Mouse (Mus musculus) thymus, postnatal 4 days (tissue): ENCODE results near the gene Krtcap3.
"Not testable (repeated sequence)": the region's sequence is repeated elsewhere in the genome, so short reads cannot be mapped to it uniquely, and the experiment has no call there.

Experiments used
- DNase-seq: peaks from one replicate; pipeline ENCODE4 v3.0.0; 2021

Krtcap3 gene

DNA sequence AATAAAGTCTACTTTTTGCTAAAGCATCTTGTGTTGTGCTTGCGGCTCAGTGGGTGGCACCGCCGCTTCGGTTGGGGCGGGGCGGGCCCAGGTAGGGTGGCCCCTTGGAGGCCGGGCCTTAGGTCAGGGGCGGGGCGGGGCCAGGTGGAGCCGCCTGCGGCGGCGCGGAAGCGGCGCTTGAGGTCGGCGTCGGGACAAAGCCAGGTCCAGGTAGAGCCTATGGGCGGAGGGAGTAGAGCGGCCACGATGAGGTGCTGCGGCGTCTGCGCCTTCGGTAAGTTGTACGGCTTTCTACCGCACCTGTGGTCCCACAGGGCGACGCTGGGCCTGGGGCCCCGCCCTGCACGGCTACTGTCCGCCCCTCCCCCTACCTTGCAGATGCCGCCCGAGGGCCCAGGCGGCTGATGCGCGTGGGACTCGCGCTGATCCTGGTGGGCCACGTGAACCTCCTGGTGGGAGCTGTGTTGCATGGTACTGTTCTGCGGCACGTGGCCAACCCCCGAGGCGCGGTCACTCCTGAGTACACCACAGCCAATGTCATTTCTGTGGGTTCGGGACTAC lies at the start of gene Krtcap3:
Gene Krtcap3 (plus strand): TSS at position 151 of the 561 bp plus-strand sequence.
- DNase-seq: peak; percentile 54

DNA sequence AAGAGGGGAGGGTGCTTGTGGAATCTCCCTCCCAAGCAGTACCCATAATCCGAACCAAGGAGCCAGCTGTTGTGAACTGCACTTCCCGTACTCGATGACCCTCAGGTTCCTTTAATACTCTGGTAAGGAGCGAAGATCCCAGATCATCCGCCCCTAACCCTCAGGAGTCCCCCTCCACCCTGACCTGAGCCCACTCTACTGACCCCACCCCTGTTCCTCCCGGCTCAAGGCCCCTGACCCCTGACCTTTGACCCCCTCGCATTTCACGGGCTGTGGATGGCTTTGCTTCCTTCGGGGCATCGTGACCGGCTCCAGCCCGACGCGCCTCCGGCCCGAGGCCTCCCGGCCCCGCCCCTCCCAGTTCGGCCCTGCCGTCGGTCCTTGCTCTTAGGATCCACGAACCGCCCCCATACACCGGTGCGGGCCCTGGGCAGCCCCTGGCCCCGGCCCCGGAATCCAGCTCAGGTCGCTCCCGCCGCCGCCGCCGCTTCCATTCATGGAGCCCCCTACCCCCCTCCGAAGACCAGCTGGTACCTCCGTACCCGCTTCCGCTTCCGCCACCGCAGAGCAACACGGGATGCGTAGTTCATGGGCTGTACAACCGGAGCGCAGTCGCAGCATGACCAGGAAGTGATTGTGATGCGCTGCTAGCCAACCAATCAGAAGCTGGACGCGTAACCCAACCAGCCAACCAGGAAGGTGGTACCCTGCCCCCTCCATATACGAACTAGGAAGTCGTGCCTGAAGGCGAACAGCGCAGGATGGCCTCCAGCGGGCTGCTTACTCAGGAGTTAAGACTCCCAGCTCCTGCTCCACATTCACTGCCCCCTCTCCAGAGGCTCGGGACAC lies 49.5 kb upstream of the Krtcap3 start, which contains the start of gene Zfp513:
Gene Zfp513 (minus strand): TSS at position 562 of the 849 bp plus-strand sequence.
- DNase-seq: peak; percentile 91

DNA sequence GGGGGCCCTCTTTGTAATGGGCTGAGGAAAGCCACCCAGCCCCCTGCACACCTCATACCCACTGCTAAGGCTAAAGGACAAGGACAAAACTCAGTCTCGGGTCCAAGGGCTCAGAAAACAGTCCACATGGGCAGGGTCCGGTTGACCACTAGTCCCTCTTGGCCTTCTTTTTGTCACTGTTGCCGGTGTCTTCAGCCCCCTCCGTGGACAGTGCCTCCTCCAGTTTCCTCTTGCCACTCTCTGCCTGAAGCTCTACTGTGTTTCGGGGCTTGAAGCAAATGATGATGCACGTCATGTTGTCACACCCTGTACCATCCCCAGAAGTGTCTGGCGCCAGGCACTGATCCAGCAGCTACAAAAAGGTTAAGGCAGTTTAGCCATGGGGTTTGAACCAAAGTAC lies 48.6 kb upstream of the Krtcap3 start:
- DNase-seq: no peak

DNA sequence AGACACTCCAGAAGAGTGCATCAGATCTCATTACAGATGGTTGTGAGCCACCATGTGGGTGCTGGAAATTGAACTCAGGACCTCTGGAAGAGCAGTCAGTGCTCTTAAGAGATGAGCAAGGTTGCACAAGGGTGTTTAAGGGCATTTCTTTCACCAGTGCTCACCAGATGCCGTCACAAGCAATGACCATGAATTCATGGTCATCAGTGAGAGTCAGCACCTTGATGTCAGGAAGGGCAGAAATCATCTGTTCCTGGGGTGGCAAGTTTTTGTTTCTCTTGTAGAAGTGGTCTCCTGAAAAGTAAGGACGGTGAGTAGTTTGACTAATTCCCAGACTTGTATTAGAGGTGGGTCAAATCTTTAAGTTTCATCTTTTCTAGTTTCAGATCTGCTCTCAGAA lies 47.6 kb upstream of the Krtcap3 start:
- DNase-seq: no peak

DNA sequence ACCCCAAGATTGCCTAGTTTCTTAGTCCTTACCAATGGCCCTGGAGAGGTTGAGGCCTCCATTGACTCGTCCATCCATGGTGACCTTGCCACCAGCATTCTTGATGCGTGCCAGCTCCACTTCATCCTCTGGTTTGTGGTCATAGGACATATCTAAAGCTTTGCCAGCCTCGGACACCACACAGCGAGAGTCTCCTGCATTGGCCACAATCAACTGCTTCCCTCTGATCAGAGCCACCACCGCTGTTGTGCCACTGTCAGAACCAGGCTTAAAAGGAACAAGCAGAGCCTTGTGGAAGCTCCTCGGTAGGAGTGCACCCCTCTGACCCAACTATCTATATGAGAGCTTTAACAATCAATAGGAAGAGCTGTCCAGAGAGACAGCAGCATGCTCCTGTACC lies 47.1 kb upstream of the Krtcap3 start:
- no peak for DNase-seq

DNA sequence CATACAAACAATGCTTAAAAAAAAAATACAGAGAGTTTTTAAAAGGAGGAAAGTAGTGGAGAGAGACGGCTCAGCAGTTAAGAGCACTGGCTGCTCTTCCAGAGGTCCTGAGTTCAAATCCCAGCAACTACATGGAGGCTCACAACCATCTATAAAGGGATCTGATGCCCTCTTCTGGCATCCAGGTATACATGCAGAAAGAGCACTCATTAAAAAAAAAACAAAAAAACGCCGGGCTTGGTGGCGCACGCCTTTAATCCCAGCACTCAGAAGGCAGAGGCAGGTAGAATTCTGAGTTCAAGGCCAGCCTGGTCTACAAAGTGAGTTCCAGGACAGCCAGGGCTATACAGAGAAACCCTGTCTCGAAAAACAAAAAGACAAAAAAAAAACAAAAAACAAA lies 34.9 kb upstream of the Krtcap3 start:
- DNase-seq: not testable (repeated sequence)

DNA sequence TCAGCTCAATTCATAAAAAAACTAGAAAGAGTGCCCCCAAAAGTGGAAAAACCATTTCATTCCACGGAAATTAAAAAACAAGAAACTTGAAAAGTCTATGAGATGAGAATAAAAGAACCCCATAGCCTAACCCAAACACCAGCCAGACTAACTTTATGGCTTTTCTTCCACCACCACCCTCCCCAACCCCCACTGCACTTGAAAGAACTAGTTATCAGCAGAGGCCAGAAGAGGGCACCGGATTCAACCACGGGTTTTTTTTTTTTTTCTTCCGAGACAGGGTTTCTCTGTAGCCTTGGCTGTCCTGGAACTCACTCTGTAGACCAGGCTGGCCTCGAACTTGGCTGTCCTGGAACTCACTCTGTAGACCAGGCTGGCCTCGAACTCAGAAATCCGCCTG lies 33.2 kb upstream of the Krtcap3 start:
- DNase-seq: peak; percentile 42

DNA sequence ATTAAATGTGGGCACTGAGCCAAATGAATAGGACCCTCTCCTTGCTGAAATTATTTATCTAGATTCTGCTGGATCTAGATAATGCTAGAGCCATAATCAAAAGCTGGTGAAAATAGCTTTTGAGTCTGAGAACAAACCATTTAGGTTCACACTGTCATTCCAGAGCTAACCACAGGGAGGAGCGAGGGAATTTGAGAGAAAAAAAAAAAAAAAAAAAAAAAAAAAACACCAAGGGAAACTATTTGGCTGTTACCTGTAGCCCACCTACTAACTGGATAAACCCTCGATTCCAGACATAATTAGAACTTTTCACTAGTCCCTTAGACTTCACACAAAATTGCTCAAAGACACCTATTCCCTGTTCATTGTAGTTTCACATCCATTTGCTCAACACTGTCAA lies 32.4 kb upstream of the Krtcap3 start:
- no peak for DNase-seq

DNA sequence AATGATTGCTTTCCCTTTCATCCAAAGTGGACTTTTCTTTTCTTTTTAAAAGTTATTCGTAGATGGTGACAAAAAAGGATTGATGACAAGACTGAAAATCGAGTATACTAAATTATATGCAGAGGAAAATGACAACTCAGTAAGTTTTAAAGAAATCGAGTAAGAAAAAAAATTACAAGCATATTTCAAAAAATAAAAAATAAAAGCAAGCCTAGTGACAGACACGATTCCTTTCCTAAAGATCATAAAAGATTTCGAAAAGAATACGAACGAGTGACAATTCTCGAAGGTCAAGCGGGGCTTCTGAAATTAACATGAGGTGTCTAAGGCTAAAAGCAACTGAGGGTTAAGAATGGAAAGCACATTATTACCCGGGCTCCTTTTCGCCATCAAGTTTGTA lies 32.0 kb upstream of the Krtcap3 start:
- DNase-seq: no peak

DNA sequence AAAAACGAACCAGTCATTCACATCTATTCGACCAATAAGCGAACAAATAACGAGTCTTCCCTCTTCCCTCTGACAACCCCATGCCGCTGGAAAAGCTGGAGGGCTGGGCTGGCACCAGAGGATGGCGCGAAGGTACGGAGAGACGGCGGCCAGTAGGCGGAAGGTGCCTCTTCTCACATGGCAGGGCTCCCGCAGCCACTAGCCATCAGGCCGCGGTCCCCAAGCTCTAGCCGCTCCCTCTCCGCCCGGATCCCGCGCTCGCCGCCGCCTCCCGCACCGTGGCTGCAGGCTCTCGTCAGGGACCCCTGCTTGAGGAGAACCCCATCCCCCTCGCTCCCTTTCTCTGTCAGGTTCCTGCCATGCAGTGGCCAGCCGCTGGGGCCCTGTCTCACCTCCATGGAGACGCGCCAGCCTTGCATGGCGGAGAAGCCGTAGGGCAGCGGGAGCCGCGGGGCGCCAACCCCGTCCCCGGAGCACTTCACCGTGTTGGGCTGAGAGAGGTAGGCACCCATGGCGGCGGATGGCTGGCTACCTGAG lies 31.5 kb upstream of the Krtcap3 start:
- no peak for DNase-seq

DNA sequence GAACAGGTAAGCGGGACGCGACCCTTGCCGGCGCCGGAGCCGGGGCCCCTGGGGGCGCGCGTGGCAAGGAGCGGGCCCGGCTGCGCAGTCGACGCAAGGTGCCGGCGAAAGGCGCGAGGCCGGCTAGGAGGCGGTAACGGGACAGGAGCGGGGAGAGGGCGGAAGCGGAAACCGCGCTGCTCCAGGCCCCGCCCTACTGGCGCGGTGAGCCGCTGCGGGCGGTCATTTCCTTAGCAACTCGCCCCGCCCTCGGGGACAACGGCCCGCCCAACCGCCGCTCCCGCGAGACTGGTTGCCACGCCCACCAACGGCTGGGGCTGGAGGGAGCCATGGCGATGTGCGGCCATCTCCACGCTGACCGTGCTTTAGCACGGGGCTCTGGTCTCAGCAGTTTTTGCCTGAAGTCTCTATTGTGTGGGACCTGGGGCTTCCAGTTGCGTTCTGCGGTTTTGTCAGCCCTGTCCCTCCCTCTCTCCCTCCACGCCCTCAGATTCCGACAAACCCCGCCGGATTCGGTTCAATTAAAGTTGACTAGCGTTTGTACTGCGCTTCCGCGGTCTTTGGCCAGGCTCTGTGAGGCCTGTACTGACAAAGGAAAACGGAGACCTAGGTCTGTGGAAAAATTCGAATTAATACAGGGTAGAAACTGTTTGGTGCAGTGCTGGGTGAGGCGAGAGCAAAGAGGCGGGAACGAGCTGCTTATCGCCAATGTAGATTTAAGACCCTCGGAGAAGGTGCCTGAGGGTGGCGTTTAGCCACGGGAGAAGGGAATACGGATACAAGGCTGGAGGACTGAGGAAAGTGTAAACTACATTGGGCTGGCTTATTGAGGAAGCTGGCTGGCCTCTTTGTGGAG lies 30.8 kb upstream of the Krtcap3 start, which contains the start of gene Ppm1g:
Gene Ppm1g (minus strand): TSS at position 240 of the 856 bp plus-strand sequence.
- DNase-seq: peak; percentile 99

DNA sequence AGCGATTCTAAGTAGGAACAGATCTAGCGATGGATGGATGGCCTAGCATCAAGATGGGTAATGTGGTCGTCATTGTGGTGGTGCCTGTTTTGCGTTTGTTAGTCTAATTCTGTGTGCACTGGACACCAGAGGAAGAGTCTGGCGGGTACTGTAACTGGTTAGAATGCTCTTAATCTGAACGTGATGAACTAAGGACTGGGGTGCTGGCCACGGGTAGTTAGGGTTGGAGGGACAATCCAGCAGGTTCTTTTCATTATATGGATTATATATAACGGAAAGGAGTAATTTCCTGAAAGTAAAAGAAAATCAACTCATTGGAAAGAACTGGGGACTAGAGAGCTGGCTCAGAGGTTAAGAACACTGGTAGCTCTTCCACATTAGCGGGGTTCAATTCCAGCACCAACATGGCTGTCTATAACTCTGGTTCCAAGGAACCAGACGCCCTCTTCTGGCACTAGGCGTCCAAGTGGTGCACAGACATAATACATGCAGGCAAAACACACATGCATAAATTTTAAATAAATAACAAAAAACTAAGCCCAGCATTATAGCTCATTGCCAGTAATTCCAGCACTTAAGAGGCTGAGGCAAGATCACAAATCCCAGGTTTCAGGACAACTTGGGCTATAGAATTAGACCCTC lies 30.1 kb upstream of the Krtcap3 start:
- peak; percentile 67 for DNase-seq

DNA sequence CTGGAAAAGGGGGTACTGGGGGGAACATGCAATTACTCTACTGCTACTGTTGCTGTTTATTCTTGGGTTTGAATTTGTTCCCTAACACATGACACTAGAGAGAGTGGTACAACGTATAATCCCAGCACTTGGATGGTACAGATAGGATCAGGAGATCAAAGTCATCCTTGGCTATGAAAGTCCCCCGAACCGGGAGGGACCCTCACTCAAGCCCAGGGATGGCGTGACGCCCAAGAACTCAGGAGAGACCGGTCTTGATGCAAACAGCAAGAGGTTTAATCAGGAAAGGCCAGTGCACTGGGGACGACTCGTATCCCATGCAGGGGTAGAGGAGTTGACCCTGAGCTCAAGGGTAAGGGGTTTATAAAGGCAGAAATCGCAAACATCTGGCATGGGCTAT lies 28.8 kb upstream of the Krtcap3 start:
- DNase-seq: no peak

DNA sequence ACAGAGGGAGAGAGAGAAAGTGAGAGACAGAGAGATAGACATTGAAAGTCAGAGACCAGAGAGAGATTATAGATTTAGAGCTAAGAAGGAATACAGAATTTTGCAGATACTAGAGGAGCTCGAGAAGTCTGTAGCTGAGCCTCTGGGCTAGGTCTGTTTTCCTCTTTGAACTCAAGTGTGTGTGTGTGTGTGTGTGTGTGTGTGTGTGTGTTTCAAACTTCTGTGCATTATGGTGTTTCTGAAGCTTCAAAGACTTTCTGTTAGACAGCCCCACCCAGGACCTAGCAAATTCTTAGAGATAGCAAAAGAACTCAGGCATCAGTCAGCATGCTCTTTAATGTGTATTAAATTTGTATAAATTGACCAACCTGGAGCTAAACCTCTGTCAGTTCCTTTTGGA lies 24.9 kb upstream of the Krtcap3 start:
- DNase-seq: no peak

DNA sequence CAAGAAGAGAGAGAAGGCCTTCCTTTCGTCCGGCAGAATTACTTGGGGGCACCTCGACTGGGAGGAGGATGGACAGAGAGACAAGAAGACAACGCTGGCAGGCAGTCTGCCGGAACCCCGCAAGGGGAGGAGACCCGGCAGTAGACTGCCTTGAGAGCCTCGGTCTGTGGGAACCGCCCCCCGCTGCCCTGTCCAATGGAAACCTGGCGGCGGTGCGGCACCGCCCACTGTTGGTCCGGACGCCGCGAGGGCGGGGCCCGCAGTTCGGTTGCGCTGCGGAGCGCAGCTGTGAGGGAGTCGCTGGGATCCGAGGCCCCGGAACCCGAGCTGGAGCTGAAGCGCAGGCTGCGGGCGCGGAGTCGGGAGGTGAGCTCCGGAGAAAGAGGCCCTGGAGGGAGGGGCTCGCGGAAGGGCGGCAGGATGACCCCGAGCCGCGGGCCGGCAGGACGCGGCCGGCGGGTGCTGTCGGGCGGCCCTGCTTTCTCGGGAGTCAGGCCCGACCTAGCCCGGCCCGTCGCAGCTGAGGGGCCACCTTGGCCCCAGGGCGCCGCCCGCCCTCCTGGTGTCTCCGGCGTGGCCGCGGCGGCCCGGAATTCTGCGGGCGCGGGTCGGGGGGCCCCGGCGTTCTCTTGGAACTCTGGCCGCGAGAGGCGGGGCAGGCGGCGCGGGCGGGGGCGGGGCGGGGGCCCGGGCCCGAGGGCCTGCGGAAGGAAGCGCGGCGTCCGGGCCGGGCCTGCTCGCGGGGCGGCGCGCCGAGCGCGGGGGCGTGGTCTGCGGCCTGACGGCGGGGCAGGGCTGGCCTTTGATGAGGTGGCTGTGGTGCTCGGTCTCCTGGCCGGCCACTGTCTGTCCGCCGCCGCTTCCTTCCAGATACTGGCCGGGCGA lies 10.6 kb upstream of the Krtcap3 start, which contains the start of the genes Nrbp1 and Gm9970:
Gene Nrbp1 (plus strand): TSS at position 228 of the 885 bp plus-strand sequence.
Gene Gm9970 (minus strand): TSS at position 596 of the 885 bp plus-strand sequence.
- DNase-seq: peak; percentile 97

DNA sequence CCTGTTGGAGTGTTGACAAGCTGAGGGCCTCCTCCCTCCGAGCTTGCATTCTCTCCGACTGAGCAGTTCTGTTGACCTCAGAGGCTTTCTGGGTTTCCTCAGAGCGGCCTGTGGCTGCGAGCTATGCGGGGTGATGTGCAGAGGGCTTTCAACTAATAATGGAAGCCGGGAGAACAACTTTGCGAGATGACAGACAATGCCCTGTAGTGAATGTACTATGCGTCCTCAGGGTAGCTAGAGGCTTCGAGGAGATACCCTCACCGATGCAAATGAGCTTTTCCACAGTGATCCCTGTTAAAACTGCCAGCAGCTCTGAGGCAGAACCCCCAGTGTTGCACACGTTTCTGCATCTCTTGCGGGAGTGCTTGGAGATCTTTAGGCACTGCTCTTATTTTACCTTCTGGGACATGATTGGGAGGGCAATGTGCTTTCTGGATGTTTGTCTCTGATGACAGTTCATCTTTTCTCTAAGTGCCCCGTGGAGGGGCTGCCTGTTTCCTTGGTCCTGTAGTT lies 9.9 kb upstream of the Krtcap3 start:
- no peak for DNase-seq

DNA sequence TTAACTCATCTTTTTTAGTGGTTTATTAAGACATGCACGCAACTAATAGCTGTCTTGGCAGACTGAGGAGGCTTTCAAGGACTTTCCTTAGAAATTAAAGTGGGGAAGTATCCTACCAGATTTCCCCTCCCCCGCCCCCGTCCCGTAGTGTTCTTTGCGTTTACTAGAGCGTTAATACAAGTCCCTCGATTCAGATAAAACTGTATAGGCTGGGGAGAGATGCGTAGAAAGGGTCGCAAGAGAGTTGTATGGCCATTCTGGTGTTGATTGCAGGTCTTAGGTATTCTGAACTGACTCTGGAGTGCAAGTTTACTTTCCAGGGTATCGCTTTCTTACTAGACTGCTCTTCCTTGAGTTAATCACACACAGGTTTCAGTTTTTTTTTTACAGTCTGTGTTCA lies 9.3 kb upstream of the Krtcap3 start:
- DNase-seq: no peak

DNA sequence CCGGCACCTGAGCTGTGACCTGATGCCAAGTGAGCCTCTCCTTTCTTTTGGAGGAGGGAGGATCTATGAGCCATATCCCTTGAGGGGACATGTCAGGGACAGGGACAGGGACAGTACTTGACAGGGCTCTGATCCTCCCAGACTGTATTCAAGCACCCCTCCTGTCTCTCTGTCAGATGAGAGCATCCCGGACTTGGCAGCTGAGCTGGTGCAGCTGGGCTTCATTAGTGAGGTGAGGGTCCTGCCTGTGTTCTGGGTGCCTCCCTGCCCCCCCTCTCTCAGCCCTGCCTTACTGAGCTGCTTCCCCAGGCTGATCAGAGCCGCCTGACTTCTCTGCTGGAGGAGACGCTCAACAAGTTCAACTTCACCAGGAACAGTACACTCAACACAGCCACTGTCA lies 775 bp upstream of the Krtcap3 start:
- DNase-seq: no peak

DNA sequence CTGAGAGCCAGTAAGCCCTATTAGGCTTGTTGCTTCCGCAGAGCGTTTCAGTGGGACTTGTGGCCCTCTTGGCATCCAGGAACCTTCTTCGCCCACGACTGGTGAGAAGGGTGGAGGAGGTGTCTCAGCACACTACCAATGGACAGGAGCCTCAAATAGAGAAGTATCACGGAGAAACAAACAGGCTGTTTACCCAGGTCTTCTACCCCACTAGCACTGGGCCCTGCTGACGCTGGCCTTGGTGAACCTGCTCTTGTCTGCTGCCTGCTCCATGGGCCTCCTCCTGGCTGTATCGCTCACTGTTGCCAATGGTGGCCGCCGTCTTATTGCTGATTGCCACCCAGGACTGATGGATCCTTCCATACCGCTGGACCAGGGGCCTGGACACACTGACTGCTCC lies 660 bp downstream of the Krtcap3 start:
- DNase-seq: no peak

DNA sequence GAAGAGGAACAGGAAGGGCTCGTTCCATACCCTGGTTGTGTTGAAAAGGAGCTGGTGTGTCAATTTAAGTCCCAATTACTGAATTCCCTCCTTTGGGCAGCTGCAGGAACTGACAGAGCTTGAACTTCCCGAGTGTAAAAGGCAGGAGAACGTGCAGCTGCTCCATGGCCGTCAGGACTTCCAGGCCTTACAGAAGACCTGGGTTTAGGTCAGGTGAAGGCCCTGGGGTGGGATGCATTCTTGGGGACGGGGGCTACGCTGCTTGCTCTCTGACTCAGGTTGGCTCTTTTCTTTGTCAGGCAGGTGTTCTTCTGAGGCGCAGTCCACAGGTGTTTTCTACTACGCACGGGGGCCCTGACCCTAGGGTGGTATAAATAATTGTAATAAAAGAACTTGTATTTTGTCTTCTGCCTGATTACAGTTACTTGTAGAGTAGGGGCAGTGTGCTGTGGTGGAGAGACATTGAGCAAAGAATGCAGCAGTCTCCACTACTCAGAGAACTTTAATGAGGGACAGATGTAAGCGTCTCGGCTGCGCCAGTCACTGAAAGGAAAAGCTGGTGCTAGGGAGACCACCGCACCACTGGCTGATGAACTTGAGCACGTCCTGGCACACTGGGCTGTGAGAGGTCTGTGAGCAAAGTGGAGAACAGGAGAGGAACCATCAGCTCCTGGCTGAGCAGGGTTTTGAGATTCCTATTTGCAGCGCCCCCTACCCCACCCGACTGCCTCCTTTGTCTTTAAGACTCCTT lies 1.5 kb downstream of the Krtcap3 start:
- DNase-seq: peak; percentile 23
